Mouse (Mus musculus) olfactory bulb, adult 2 months (tissue): ENCODE measurements around the gene Rab33b.

ENCODE experiments used
- CTCF ChIP-seq: fragments of 200-500 bp; IDR thresholded peaks from 2 replicates; pipeline ENCODE4 v1.5.1; 2012; ENCODE audit warnings: low read depth, mild to moderate bottlenecking, low read length, moderate library complexity; ENCODE audit not compliant: insufficient read depth
- POLR2A ChIP-seq: fragments of 200-500 bp; IDR thresholded peaks from 2 replicates; pipeline ENCODE4 v1.6.1; 2012; ENCODE audit warnings: mild to moderate bottlenecking, low read depth, low read length, moderate library complexity; ENCODE audit not compliant: insufficient read depth

GRCm38 (mm10) chr3:51525186-51525785 lies 41.6 kb downstream of the Rab33b start:
- TF ChIP-seq CTCF, result no peak
- no peak for TF ChIP-seq POLR2A
